Comparison of ENCODE assay signal across 20 mouse cellular contexts in genomic region chr2:167585273-167585672, GRCm38 (mm10). TPM values are rescaled to one million over a fixed set of nuclear protein-coding genes. Genes with fewer than 3 reads are reported as not detected.
A peak's percentile ranks its signal among the peaks of the same experiment; 100 is the strongest.
DNase-seq lines count a peak whose midpoint lies in the region; ATAC-seq and TF ChIP-seq lines count a peak whose summit lies in the region.
"Had no signal": no experiment of that assay in that cellular context is flagged by ENCODE, and none has a peak within 500 bp of the region (broad histone marks: within the 10 kb centered on the region; RNA-seq: fewer than 3 reads in every experiment).

No protein-coding gene starts in this region.

- no peaks in the 10 kb centered on the region for H3K9me3 ChIP-seq in hindbrain, embryonic 10.5 days
- H3K9me3 ChIP-seq in hindbrain, embryonic 16.5 days (ENCODE audit: control insufficient read depth, low read length) = no peaks in the 10 kb centered on the region
- no peaks in the 10 kb centered on the region for H3K9me3 ChIP-seq in lung, embryonic 16.5 days (ENCODE audit: control insufficient read depth, low read length)
- H3K9me3 ChIP-seq in embryonic facial prominence, embryonic 13.5 days = no peaks in the 10 kb centered on the region
- H3K9me3 ChIP-seq: embryonic facial prominence, embryonic 15.5 days; hindbrain, embryonic 13.5 days; megakaryocyte, embryonic 14.5 days had no signal

- no peak overlapping the region for H3K9ac ChIP-seq in hindbrain, embryonic 16.5 days (ENCODE audit: low read depth, low read length)
- H3K9ac ChIP-seq in lung, embryonic 16.5 days (ENCODE audit: low read length) = no peak overlapping the region
- H3K9ac ChIP-seq in embryonic facial prominence, embryonic 13.5 days = no peak overlapping the region
- H3K9ac ChIP-seq: embryonic facial prominence, embryonic 15.5 days; hindbrain, embryonic 13.5 days had no signal

- H3K4me3 ChIP-seq in hindbrain, embryonic 10.5 days = no peak overlapping the region
- H3K4me3 ChIP-seq in hindbrain, embryonic 16.5 days (ENCODE audit: low read length) = no peak overlapping the region
- H3K4me3 ChIP-seq in lung, embryonic 16.5 days (ENCODE audit: low read length) = no peak overlapping the region
- no peak overlapping the region for H3K4me3 ChIP-seq in lung, adult 2 months (replicated peaks; ENCODE audit: extremely low read depth, low read depth, low read length)
- H3K4me3 ChIP-seq in embryonic facial prominence, embryonic 13.5 days = no peak overlapping the region
- no peak overlapping the region for H3K4me3 ChIP-seq in myocyte
- H3K4me3 ChIP-seq: embryonic facial prominence, embryonic 15.5 days; hindbrain, embryonic 13.5 days; megakaryocyte, embryonic 14.5 days had no signal

- peak overlapping the region; percentile 80 for H3K27ac ChIP-seq in hindbrain, embryonic 10.5 days
- H3K27ac ChIP-seq in hindbrain, embryonic 16.5 days (ENCODE audit: low read depth, low read length) = no peak overlapping the region
- peak overlapping the region; percentile 86 for H3K27ac ChIP-seq in lung, embryonic 16.5 days (ENCODE audit: low read length)
- peak overlapping the region; percentile 82; the same call in 1 of the 2 replicates for H3K27ac ChIP-seq in embryonic facial prominence, embryonic 13.5 days
- H3K27ac ChIP-seq: hindbrain, embryonic 13.5 days had no signal

- H3ac ChIP-seq in myocyte (ENCODE audit: control insufficient read depth, insufficient read length) = no peak overlapping the region

- H3K4me1 ChIP-seq in hindbrain, embryonic 10.5 days (replicated peaks) = peaks cover 64% of the 10 kb centered on the region
- no peaks in the 10 kb centered on the region for H3K4me1 ChIP-seq in hindbrain, embryonic 16.5 days (ENCODE audit: control insufficient read depth, insufficient read depth, low read depth, low read length)
- peaks cover 53% of the 10 kb centered on the region for H3K4me1 ChIP-seq in lung, embryonic 16.5 days (replicated peaks; ENCODE audit: control insufficient read depth, insufficient read depth, low read length)
- H3K4me1 ChIP-seq in lung, adult 2 months (ENCODE audit: control insufficient read depth, insufficient read depth, low read length) = peaks cover 20% of the 10 kb centered on the region
- peaks cover 62% of the 10 kb centered on the region for H3K4me1 ChIP-seq in embryonic facial prominence, embryonic 13.5 days

- 82% methylated on average over 2 of the region's 2 CpGs for WGBS in hindbrain, embryonic 10.5 days
- 86% methylated on average over 2 of the region's 2 CpGs for WGBS in hindbrain, embryonic 16.5 days
- WGBS in lung, embryonic 16.5 days = 61% methylated on average over 2 of the region's 2 CpGs
- 86% methylated on average over 2 of the region's 2 CpGs for WGBS in lung, adult 2 months
- WGBS in embryonic facial prominence, embryonic 13.5 days = 65% methylated on average over 2 of the region's 2 CpGs

- H3K4me2 ChIP-seq in hindbrain, embryonic 16.5 days (ENCODE audit: low read length) = no peak overlapping the region
- no peak overlapping the region for H3K4me2 ChIP-seq in lung, embryonic 16.5 days (ENCODE audit: low read depth, low read length)
- H3K4me2 ChIP-seq in embryonic facial prominence, embryonic 13.5 days = no peak overlapping the region
- peak overlapping the region; percentile 8 for H3K4me2 ChIP-seq in myocyte (ENCODE audit: low read depth)
- H3K4me2 ChIP-seq: embryonic facial prominence, embryonic 15.5 days; hindbrain, embryonic 13.5 days; liver, embryonic 11.5 days had no signal

- DNase-seq in hindbrain, embryonic 10.5 days (ENCODE audit: low spot score) = no peak
- DNase-seq in lung, adult 2 months = no peak
- DNase-seq in cerebellum, postnatal 4 days (ENCODE audit: low spot score in 2 of 2) = no peak
- DNase-seq: adrenal gland, adult 8-10 months; cerebellum, adult 9-11 months; heart, postnatal 14 days; kidney, postnatal 10 days; lung, adult 18-20 months; right cerebral cortex, postnatal 14 days; thymus, adult 2 months had no signal

- no peak for TF ChIP-seq CTCF in lung, adult 2 months (IDR thresholded peaks at IDR 0.05; ENCODE audit: insufficient read depth, low read length)

- no peak for TF ChIP-seq POLR2A in lung, adult 2 months (IDR thresholded peaks at IDR 0.05; ENCODE audit: borderline replicate concordance, extremely low read depth, low read depth, low read length)
- no peak for TF ChIP-seq POLR2A in myocyte (IDR thresholded peaks at IDR 0.05; ENCODE audit: insufficient read length, low read depth)

- no peak for ATAC-seq in hindbrain, embryonic 16.5 days
- ATAC-seq in lung, embryonic 16.5 days (ENCODE audit: low read depth) = no peak
- ATAC-seq in embryonic facial prominence, embryonic 13.5 days (ENCODE audit: insufficient number of reproducible peaks, insufficient read depth, low FRiP score, low TSS enrichment, low read depth) = no peak
- ATAC-seq: midbrain, embryonic 16.5 days; Patski had no signal

- H3K27me3 ChIP-seq in hindbrain, embryonic 10.5 days (ENCODE audit: insufficient read depth, poor library complexity, severe bottlenecking) = peaks cover 12% of the 10 kb centered on the region
- peaks cover 3% of the 10 kb centered on the region; the same call in 1 of the 2 replicates for H3K27me3 ChIP-seq in hindbrain, embryonic 16.5 days (replicated peaks; ENCODE audit: control insufficient read depth, insufficient read depth, low read length)
- no peaks in the 10 kb centered on the region for H3K27me3 ChIP-seq in lung, embryonic 16.5 days (ENCODE audit: control insufficient read depth, insufficient read depth, low read depth, low read length)
- H3K27me3 ChIP-seq in embryonic facial prominence, embryonic 13.5 days = no peaks in the 10 kb centered on the region
- H3K27me3 ChIP-seq in myocyte (ENCODE audit: control insufficient read depth, insufficient read depth, insufficient read length) = no peaks in the 10 kb centered on the region
- H3K27me3 ChIP-seq: embryonic facial prominence, embryonic 15.5 days; hindbrain, embryonic 13.5 days; megakaryocyte, embryonic 14.5 days; Patski had no signal

- H3K79me2 ChIP-seq in myocyte (ENCODE audit: control insufficient read depth, insufficient read depth) = no peaks in the 10 kb centered on the region

- no peaks in the 10 kb centered on the region for H3K36me3 ChIP-seq in hindbrain, embryonic 10.5 days
- no peaks in the 10 kb centered on the region for H3K36me3 ChIP-seq in hindbrain, embryonic 16.5 days (ENCODE audit: control insufficient read depth, insufficient read depth, low read length)
- no peaks in the 10 kb centered on the region for H3K36me3 ChIP-seq in lung, embryonic 16.5 days (ENCODE audit: control insufficient read depth, insufficient read depth, low read length)
- no peaks in the 10 kb centered on the region for H3K36me3 ChIP-seq in embryonic facial prominence, embryonic 13.5 days
- H3K36me3 ChIP-seq in myocyte (ENCODE audit: control insufficient read depth, insufficient read depth) = no peaks in the 10 kb centered on the region
- H3K36me3 ChIP-seq: embryonic facial prominence, embryonic 15.5 days; hindbrain, embryonic 13.5 days had no signal

TF ChIP-seq in myocyte, 11 proteins besides CTCF, POLR2A, EP300 and RAD21:
- TF ChIP-seq MYOD1 (IDR thresholded peaks at IDR 0.05; ENCODE audit: control insufficient read depth in 1 of 3, insufficient read length in 2 of 3, low read depth in 2 of 3) (no peak), SRF (IDR thresholded peaks at IDR 0.05; ENCODE audit: control insufficient read depth, insufficient read length, low read depth) (no peak), USF1 (IDR thresholded peaks at IDR 0.05; ENCODE audit: low read depth) (no peak), MAX (IDR thresholded peaks at IDR 0.05; ENCODE audit: low read depth) (no peak), TCF3 (IDR thresholded peaks at IDR 0.05; ENCODE audit: insufficient read length, low read depth) (no peak), CEBPB (IDR thresholded peaks at IDR 0.05; ENCODE audit: insufficient read depth, poor library complexity, severe bottlenecking) (no peak)

RNA-seq across cellular contexts. Expression of gene Ube2v1, which starts 46.6 kb away (rescaled TPM):
- polyA plus RNA-seq in hindbrain, embryonic 10.5 days (2016; fragmentation: Nextera tagmentation; extraction: Ambion mirVana) = 385 and 396 TPM in 2 replicates
- 390 and 393 TPM in 2 replicates for polyA plus RNA-seq in hindbrain, embryonic 16.5 days (2015; fragmentation: Nextera tagmentation; extraction: Ambion mirVana)
- 263 and 285 TPM in 2 replicates for polyA plus RNA-seq in lung, embryonic 16.5 days (2015; fragmentation: Nextera tagmentation; extraction: Ambion mirVana)
- polyA plus RNA-seq in lung, adult 2 months (2012; rRNA removed) = 102 and 135 TPM in 2 replicates
- polyA plus RNA-seq in embryonic facial prominence, embryonic 13.5 days (2015; fragmentation: Nextera tagmentation; extraction: Ambion mirVana) = 243 and 262 TPM in 2 replicates
- polyA plus RNA-seq in myocyte (2012; fragmentation: generic; extraction: Trizol) = 322 TPM

RNA-seq across cellular contexts. Expression of gene Snai1, which starts 47.3 kb away (rescaled TPM):
- 45.3 and 45.5 TPM in 2 replicates for polyA plus RNA-seq in hindbrain, embryonic 10.5 days (2016; fragmentation: Nextera tagmentation; extraction: Ambion mirVana)
- 4.5 and 8.4 TPM in 2 replicates for polyA plus RNA-seq in hindbrain, embryonic 16.5 days (2015; fragmentation: Nextera tagmentation; extraction: Ambion mirVana)
- 120 and 130 TPM in 2 replicates for polyA plus RNA-seq in lung, embryonic 16.5 days (2015; fragmentation: Nextera tagmentation; extraction: Ambion mirVana)
- polyA plus RNA-seq in lung, adult 2 months (2012; rRNA removed) = 70.8 and 85.0 TPM in 2 replicates
- polyA plus RNA-seq in embryonic facial prominence, embryonic 13.5 days (2015; fragmentation: Nextera tagmentation; extraction: Ambion mirVana) = 113 and 129 TPM in 2 replicates
- polyA plus RNA-seq in myocyte (2012; fragmentation: generic; extraction: Trizol) = 48.5 TPM
